Mouse (Mus musculus) gastrocnemius, postnatal 4 days (tissue): ENCODE measurements around the gene Pou6f1. TPM values are rescaled to one million over a fixed set of nuclear protein-coding genes. Genes with fewer than 3 reads are reported as not detected.

ENCODE experiments used
- microRNA-seq: library from miRNA; unstranded; fragments of <30 nt; microRNA quantifications from one replicate; pipeline ENCODE4 v1.2.0, GENCODE M21; 2021
- total RNA-seq, 2 experiments: library from RNA; stranded (reverse); gene quantifications; 2 replicates each; pipeline ENCODE4 v1.2.3; 2021

The Pou6f1 gene
- total RNA-seq, 2 experiments from 2014 or later, result 15.2 TPM

Small RNA genes within 50 kb of the gene (microRNA-seq; reads per million reads assigned to microRNA genes)
- gene Mir6961, result not detected

Other genes with a start within 250 kb of the Pou6f1 start
- gene Methig1, start 246.8 kb downstream of the Pou6f1 start, total RNA-seq, result not detected
- gene Mettl7a2, start 246.8 kb downstream of the Pou6f1 start, total RNA-seq, result under 1 TPM; 0.23 to 0.25 TPM
- gene Higd1c, start 235.4 kb downstream of the Pou6f1 start, total RNA-seq, result not detected
- gene Gm5475, start 177.8 kb downstream of the Pou6f1 start, total RNA-seq, result not detected
- 10 to 100 TPM; 28.0 to 28.6 TPM for gene Slc11a2, start 174.9 kb downstream of the Pou6f1 start, total RNA-seq
- 10 to 100 TPM; 20.9 to 24.1 TPM for gene Letmd1, start 131.0 kb downstream of the Pou6f1 start, total RNA-seq
- 1 to 10 TPM; 5.7 to 5.9 TPM for gene Csrnp2, start 104.5 kb downstream of the Pou6f1 start, total RNA-seq
- gene Tfcp2, start 48.0 kb downstream of the Pou6f1 start, total RNA-seq, result 10 to 100 TPM; 20.4 to 23.9 TPM
- gene Dazap2, start 15.4 kb upstream of the Pou6f1 start, total RNA-seq, result 10 to 100 TPM; 69.7 to 83.6 TPM
- 10 to 100 TPM in 1 of 2 experiments, 1 to 10 TPM in 1; 9.1 to 12.3 TPM for gene Smagp, start 37.0 kb upstream of the Pou6f1 start, total RNA-seq
- 1 to 10 TPM; 1.6 to 2.3 TPM for gene Bin2, start 69.6 kb upstream of the Pou6f1 start, total RNA-seq
- under 1 TPM; 0.70 to 0.74 TPM for gene Cela1, start 87.9 kb upstream of the Pou6f1 start, total RNA-seq
- under 1 TPM; 0.80 to 0.96 TPM for gene Galnt6, start 129.4 kb upstream of the Pou6f1 start, total RNA-seq
- 1 to 10 TPM; 1.5 to 2.3 TPM for gene Slc4a8, start 161.8 kb upstream of the Pou6f1 start, total RNA-seq